Mouse (Mus musculus) WW6 (cell line): ENCODE data around the gene Cfb.
A peak's percentile ranks its signal among the peaks of the same experiment; 100 is the strongest.
"Not testable (repeated sequence)": the region's sequence is repeated elsewhere in the genome, so short reads cannot be mapped to it uniquely, and the experiment has no call there.

ENCODE experiments used
- DNase-seq: peaks from one replicate; pipeline ENCODE4 v3.0.0-alpha.2; 2013; ENCODE audit warnings: low read depth, low spot score

Gene Cfb

GRCm38 (mm10) chr17:34837464-34838324 is 24.6 kb downstream of the Cfb start:
- DNase-seq: no peak

- DNase-seq: peak; percentile 94
Measured at GRCm38 (mm10) chr17:34836856-34837221, 25.5 kb downstream of the Cfb start, which contains the start of the genes Stk19 and Dxo. Stk19 (minus strand) TSS chr17:34836945. Dxo (plus strand) TSS chr17:34837019.

- no peak for DNase-seq
Measured at GRCm38 (mm10) chr17:34836155-34836855, 26.0 kb downstream of the Cfb start.

GRCm38 (mm10) chr17:34830776-34831175 is 31.5 kb downstream of the Cfb start:
- not testable (repeated sequence) for DNase-seq

GRCm38 (mm10) chr17:34814818-34815370 is 47.4 kb downstream of the Cfb start:
- no peak for DNase-seq

- peak; percentile 38 for DNase-seq
Measured at GRCm38 (mm10) chr17:34813747-34814146, 48.6 kb downstream of the Cfb start.

GRCm38 (mm10) chr17:34811275-34811674 is 51.0 kb downstream of the Cfb start:
- no peak for DNase-seq

- not testable (repeated sequence) for DNase-seq
Measured at GRCm38 (mm10) chr17:34810811-34811210, 51.5 kb downstream of the Cfb start.

- DNase-seq: not testable (repeated sequence)
Measured at GRCm38 (mm10) chr17:34810411-34810810, 51.9 kb downstream of the Cfb start.

GRCm38 (mm10) chr17:34808599-34809205 is 53.6 kb downstream of the Cfb start:
- no peak for DNase-seq

- DNase-seq: no peak
Measured at GRCm38 (mm10) chr17:34807176-34807575, 55.1 kb downstream of the Cfb start.
